Mouse (Mus musculus) right cerebral cortex, adult 18-20 months (tissue): ENCODE data around the gene Mfap1b.
A peak's percentile ranks its signal among the peaks of the same experiment; 100 is the strongest.

Experiments
- DNase-seq: peaks from one replicate; pipeline ENCODE4 v3.0.0; 2022; ENCODE audit warnings: mixed read lengths

The Mfap1b gene

DNA sequence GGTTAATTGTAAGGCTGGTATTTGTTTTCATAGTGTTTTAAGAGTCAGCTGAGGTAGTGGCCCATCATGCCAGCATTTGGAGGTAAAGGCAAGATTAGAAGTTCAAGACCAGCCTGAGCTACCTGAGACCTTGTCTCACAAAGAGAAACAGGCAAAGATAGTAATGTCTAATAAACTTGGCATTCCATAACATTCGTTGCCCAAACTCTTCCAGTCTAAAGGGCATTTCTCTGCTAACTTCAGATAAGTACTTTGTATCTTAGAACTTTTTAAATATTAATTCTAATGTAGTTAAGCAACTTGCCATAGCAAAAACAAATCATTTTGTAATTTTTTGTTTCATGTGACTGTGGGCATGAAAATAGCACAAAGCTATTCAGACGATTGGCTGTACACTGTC lies 50.7 kb downstream of the Mfap1b start:
- no peak for DNase-seq

DNA sequence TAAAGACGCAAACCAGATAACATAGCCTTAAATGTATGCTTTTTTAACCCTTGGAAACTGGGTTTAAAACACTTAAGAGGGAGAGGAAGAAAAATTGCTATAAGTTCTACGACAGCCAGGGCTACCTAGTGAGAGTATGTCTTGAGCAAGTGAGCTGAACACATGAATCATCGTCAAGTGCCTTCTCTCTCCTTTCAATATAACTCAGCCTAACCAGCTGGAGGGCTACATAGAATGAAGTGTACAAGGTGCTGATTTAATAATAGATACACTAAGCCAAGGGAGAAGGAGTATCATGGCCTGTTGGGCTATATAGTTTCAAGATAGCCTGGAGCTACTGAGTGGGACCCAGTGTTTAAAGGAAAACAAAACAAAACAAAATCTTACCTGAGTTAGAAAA lies 55.4 kb downstream of the Mfap1b start:
- DNase-seq: no peak

DNA sequence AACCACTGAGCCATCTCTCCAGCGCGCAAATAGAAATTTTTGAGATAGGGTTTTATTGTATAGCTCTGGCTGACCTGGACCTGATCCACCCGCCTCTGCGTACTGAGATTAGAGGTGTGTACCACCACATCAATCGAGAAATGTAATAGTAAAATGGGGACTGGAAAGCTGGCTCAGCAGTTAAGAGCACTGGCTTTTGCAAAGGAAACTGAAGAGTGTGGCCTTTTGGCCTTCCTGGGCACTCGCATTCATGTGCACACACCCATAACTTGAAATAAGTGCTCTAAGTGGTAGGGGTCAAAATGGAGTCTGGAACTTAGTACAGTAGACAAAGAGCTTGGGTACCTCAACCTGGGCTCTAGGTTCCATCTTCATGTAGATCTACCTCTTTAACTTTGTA lies 57.5 kb downstream of the Mfap1b start:
- no peak for DNase-seq

DNA sequence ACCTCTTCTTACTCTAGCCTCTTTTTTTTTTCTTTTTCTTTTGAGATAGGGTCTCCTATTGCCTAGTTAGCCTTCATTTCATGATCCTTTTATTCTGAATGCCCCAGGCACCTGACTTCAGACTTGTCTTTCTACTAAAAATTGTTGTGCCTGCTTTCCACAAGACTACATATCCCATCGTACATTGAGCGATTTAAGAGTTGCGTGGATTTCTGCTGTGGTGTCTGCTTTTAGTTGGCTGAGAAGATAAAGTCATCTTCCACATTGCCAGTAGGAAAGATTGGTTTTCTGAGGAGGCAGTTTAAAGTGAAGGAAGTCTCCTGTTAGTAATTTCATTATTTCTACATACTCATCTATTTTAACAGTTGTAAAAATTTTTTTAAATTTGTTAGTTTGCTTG lies 58.3 kb downstream of the Mfap1b start:
- DNase-seq: no peak

DNA sequence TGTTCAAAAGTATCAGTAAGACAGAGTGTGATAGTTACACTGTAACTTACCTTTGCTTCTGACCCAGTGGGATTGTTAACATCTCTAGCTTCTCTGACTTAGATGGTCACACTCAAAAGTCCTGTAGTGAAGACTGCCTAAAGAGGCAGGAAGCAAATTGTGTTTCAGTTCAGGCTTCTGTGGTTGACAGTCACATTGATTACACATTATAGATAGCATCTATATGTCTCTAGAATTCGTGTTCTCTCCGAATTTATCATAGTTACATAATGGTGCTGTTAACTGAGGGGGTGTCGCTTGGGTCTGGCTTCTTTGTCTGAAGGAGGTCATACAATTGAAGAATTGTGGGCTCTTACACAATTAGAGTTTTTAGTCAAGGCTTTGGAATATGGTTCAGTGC lies 58.8 kb downstream of the Mfap1b start:
- no peak for DNase-seq

DNA sequence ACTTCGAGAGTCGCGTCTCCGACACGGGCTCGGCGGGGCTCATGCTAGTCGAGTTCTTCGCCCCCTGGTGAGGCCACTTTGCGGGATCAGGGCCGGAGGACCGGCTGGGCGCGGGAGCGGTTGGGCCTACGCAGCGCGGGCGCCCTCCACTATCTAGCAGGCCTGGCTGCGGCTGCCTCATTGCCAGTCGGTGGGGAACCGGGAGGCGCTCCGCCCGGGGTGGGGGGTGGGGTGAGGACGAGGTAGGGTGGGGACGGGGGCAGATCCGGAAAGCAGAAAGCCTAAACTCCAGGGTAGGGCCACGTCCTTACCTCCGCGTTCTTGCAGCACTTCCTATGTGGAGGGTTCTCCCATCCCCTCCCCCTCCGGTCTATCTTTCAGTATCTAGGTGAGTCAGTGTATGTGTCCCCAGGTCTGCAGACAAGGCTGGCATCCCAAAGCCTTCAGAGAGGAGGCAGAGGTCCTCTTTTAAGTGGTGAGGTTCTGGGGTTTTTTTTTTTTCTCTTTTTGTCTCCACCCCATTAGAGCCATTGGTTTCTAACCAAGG lies 59.7 kb downstream of the Mfap1b start:
- DNase-seq: peak; percentile 30

DNA sequence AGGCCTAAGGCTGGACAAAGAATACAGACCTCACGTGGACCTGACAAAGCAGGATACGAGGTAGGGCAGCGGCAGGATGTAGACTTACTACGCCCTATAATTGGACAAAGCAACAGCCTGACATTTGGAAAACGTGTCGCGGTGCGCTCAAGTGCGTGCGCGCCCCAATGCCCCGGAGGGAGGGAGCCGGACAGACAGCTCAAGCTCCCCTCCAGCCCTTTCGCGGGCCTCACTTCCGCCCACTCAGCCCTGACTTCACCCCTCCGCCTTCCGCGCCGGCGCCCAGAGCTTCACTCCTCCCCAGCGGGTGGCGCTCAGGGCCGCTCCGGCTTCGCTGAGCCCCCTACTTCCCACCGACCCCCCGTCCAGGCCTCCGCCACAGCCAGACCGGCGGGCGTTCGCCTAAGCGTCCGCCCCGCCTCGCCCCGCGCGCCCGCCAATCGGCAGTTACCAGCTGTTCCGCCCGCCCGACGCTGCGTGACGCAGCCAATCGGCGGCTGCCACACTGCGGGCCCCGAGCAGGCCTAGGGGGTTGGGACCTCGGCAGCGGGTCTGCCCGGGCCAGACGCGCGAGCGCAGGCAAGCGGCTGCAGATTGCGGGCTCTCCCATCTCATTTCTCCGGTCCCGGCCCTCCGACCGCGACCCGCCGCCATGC lies 60.4 kb downstream of the Mfap1b start, which contains the start of the genes Pdia3 and Catsper2:
Gene Pdia3, plus strand, starts transcription at position 389 of the 656 bp plus-strand sequence.
Gene Catsper2, minus strand, starts transcription at position 406 of the 656 bp plus-strand sequence.
- peak; percentile 97 for DNase-seq

DNA sequence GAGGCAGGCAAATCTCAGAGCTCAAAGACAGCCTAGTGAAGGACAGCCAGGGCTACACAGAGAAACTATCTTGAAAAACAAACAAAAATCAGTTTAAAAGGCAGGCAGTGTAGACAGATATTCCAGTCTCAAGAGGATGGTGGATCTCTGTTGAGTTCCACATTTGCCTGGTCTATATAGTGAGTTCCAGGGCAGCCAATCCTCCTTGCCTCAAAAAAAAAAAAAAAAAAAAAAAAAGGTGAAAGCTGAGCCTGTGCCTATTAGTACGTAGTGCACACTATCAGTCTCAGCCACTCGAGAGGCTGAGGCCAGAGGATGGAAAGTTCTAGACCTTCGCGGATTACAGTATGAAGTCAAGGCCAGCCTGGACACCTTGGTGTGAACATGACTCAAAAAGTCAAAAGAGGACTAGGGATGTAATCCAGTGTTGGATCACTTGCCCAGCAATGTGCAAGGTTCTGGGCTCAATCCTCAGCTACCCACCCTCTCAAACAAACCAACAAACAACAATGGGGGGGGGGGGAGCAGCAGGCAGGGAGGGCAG lies 61.0 kb downstream of the Mfap1b start:
- peak; percentile 8 for DNase-seq
